Mouse (Mus musculus) embryonic fibroblast, embryonic 13.5 days (primary cell): ENCODE results near the gene Tfdp2.

ENCODE experiments used
- CTCF ChIP-seq: IDR thresholded peaks from 2 replicates; pipeline ENCODE4 v1.5.1; 2011; ENCODE audit warnings: mild to moderate bottlenecking, control low read depth, low read length, moderate library complexity, borderline replicate concordance; ENCODE audit not compliant: insufficient read depth
- POLR2A ChIP-seq: IDR thresholded peaks from 2 replicates; pipeline ENCODE4 v1.6.1; 2011; ENCODE audit warnings: low read depth, mild to moderate bottlenecking, control low read depth, low read length, moderate library complexity

DNA sequence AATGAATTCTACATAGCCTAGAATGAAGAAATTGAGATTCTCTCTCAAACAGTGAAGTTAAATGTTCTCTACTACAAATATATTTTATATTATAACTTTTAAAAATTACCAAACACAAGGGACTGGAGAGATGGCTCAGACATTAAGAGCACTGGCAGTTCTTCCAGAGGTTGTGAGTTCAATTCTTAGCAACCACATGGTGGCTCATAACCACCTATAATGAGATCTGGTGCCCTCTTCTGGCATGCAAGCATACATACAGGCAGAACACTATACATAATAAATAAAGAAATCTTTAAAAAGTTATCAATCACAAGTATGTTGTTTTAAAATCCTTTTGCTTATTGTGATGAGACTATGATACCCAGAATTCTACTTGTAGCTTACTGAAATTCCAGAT lies 21.7 kb downstream of the Tfdp2 start:
- TF ChIP-seq CTCF (no peak), POLR2A (no peak)
